Mouse (Mus musculus): ENCODE data around the gene Rpl36al.
"Not testable (repeated sequence)": the region's sequence is repeated elsewhere in the genome, so short reads cannot be mapped to it uniquely, and the experiment has no call there.

Rpl36al gene

GRCm38 (mm10) chr12:69192637-69193036 is 8.8 kb upstream of the Rpl36al start:
- DNase-seq = no peak

DNA sequence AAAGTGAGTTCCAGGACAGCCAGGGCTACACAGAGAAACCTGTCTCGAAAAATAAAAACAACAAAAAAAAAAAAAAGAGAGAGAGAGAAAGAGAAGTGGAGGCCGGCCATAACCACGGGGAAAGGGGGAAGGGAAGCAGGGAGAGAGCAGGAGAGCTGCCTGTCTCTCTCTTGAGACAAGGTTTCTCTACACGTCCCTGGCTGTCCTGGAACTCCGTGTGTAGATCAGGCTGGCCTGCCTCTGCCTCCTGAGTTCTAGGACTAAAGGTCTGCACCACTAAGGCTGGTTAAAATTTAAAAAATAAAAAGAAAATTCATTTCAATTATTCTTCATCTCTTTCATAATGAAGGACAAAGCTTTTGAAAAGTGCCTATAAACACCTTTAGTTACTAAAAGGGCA is 7.5 kb upstream of the Rpl36al start:
- no peak for DNase-seq

- no peak for DNase-seq
Measured at GRCm38 (mm10) chr12:69190522-69190921, 6.6 kb upstream of the Rpl36al start.

- DNase-seq = no peak
Measured at GRCm38 (mm10) chr12:69190074-69190473, 6.2 kb upstream of the Rpl36al start.

DNA sequence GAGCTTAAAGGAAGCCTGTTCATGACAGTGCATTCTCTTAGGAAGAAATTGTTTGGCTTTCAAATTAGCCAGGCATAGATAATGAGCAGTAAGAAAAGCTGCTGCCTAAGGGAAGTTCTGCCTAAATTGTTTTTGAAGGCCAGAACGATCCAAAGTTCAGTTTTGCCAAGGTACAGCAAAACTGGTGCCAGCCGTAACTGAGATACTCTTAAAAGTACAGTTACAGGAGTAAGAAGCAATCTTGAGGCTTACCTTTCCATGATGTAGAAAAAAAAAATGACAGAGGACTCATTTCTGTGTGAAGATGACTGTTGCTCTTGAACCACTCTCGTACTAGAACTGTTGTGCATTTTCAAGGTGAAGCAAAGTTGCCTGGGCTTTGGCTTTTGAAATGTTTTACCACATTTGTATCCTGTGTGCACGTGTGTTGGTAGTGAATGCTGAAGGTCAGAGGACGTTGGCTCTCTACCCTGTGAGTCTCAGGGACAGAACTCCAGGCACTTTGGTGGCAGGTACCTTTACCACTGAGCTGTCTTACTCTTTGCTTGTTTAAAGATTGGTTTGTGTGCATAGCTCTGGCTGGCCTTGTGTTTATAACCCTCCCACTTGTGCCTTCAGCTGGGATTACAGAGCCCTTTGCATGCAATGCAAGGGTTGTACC is 3.1 kb upstream of the Rpl36al start:
- peak in 1 of 2 experiments; percentile 10 for DNase-seq

DNA sequence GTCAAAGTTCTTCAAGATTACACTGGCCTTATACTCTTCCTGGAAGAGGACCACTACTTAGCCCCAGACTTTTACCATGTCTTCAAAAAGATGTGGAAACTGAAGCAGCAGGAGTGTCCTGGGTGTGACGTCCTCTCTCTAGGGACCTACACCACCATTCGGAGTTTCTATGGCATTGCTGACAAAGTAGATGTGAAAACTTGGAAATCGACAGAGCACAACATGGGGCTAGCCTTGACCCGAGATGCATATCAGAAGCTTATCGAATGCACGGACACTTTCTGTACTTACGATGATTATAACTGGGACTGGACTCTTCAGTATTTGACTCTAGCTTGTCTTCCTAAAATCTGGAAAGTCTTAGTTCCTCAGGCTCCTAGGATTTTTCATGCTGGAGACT is 1.5 kb upstream of the Rpl36al start:
- DNase-seq = no peak

GRCm38 (mm10) chr12:69184342-69185295 is 736 bp upstream of the Rpl36al start:
- peak; percentile 68 to 80 for DNase-seq

- no peak for DNase-seq
Measured at GRCm38 (mm10) chr12:69181800-69182199, 2.1 kb downstream of the Rpl36al start.

DNA sequence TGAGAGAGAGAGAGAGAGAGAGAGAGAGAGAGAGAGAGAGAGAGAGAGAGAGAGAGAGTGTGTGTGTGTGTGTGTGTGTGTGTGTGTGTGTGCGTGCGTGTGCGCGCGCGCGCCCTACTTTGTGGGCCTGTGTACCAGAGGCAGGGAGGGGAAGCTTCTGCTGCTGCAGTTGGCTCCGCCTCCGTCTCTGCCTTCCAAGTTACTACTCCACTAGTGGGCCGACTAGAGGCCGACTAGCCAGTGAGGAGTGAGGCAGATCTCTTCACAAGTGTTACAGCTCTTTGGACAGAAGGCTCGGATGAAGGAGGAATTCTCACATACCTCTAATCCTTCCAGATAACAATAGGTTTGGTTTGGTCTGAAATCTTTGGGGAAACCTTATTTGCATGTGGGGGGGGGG is 4.5 kb downstream of the Rpl36al start:
- DNase-seq = peak in 1 of 2 experiments; percentile 31

DNA sequence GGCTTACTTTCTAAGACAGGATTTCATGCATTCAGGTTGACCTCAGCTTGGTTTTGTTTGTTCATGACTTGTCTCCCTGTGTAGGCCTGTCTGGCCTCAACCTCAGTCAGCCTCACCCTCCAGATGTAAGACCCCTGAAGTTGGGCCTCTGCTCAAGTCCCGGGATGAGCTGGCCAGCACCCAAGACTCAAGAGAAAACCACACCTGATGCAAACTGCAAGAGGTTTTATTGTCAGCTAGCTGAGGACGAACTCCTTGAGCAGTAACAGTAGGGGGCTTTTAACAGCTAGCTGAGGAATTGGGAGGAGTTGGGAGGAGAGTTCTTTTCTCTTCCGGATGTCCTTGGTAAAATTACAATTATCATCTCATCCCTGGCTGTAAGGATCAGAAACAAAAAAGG is 6.4 kb downstream of the Rpl36al start:
- no peak for DNase-seq

DNA sequence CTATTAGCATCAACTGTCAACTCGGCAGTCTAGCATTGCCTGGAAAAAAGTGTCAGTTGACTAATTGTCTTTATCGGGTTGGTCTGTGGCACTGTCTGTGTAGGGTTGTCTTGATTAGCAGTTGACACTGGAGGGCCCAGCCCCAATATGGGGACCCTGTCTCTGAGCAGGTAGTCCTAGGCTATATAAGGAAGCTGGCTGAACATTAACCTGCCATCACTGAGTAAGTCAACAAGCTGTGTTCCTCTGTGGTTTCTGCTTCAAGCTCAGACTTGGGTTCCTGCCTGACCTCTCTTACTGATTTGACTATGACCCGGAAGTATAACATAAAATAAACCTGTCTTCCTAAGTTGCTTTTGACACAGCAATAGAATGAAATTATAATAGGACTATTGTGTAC is 7.9 kb downstream of the Rpl36al start:
- no peak for DNase-seq

DNA sequence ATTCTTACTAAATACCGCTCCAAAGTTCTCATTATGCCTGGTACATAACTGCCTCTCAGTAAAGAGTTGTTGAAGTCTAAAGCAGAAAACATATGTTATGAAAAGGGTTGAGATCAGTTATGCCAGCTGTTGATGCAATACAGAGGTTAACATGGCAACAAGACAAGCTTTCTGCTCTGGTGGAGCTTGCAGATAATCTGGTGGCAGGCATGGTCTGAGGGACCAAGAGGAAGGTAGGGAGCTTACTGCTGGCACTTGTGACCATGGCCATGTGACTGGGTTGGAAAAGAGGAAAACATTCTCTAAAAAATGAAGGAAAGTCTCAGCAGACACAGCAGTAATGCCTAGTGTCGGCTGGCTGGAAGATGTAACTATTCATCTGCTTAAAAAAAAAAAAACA is 12.6 kb downstream of the Rpl36al start:
- DNase-seq = no peak

DNA sequence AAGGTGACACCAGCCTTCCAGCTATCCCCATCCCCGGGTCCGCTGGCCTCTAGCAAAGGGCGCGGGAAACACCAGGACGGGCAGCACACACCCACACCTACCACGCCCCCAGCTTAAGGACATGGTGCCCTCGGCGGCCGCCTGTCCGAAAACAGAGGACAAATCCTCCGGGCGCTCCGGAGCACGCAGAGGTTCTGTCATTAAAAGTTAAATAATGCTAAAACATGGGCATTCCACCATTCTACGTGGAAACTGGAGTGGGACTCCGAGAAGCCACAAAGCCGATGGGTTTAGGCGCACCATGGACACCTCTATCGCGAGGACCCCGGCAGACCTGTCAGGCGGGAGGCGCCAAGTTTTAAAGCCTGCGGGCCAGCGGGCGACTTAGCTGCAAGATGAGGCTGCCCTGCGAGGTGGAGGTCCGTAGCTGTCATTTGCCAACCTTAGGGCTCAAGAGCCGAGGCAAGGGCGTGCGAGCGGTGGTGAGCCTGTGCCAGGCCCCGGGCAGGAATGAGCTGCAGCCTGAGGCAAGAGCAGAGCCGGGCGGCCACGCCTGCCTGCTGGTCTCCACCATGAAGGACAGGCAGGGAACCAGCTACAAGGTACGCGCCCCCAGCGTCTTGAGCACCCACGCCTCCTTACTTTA is 15.3 kb downstream of the Rpl36al start, which contains the start of gene Lrr1:
Gene Lrr1, plus strand, starts transcription at position 354 of the 646 bp plus-strand sequence.
- peak; percentile 91 to 93 for DNase-seq

- no peak for DNase-seq
Measured at GRCm38 (mm10) chr12:69167656-69168460, 16.0 kb downstream of the Rpl36al start.

GRCm38 (mm10) chr12:69166861-69167581 is 16.9 kb downstream of the Rpl36al start:
- not testable (repeated sequence) for DNase-seq

DNA sequence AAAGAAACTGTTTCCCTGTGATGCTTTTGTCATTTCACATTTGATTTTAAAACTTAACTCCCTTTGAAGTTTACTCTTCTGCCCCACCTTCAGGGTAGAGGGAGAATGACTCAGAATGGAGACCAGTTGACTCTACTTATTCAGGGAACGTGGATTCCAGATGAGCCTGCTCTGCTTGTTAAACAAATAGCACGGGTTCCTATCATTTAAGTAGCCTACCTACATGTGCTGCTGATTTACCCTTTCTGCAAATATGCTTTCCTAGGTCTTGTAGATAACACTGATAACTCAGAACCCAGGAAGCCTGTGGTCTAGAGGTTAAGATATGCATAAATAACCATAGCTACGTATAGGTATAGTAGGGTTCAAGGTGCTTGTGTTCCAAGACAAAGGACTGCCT is 19.0 kb downstream of the Rpl36al start:
- DNase-seq = no peak

DNA sequence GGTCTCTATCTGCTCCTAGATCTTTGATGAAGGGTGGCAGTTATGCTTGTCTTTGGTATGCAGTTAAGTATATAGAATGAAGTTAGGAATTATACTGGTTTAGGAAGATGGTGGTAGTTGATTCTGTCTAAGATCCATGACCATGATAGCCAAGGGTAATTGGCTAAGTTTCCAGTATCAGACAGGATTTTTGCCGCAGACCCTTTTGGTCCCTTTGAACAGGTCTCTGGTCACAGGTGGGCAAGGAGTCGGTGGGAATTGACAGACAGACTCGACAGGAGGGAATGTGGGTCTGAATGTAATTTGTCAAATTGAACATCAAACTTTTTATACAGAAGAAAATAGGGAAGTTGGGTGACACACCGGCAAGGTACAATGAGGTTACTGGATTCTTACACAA is 20.3 kb downstream of the Rpl36al start:
- DNase-seq = not testable (repeated sequence)

DNA sequence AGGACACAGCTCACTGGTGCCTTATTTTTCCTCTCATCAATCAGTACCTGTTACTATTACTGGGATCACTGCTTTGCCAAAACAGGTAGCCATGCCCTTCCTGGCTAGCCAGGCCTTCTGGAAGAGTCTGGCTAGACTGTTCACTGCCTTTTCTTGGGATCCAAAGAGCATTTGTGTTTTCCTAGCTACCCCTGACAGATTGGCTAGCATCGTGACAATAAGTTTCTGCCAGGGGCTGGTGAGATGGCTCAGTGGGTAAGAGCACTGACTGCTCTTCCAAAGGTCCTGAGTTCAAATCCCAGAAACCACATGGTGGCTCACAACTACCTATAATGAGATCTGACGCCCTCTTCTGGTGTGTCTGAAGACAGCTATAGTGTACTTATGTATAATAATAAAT is 23.2 kb downstream of the Rpl36al start:
- not testable (repeated sequence) for DNase-seq

- peak; percentile 14 to 44 for DNase-seq
Measured at GRCm38 (mm10) chr12:69159578-69159940, 24.3 kb downstream of the Rpl36al start.

GRCm38 (mm10) chr12:69158765-69159577 is 24.9 kb downstream of the Rpl36al start, which contains the start of gene Rps29:
Gene Rps29 (minus strand): TSS chr12:69159186.
- DNase-seq = peak; percentile 96 to 98

GRCm38 (mm10) chr12:69158366-69158764 is 25.5 kb downstream of the Rpl36al start:
- DNase-seq = no peak

Data from kidney, postnatal 4 days (tissue).